Mouse (Mus musculus): Measurements from ENCODE around the gene Depp1.

DNA sequence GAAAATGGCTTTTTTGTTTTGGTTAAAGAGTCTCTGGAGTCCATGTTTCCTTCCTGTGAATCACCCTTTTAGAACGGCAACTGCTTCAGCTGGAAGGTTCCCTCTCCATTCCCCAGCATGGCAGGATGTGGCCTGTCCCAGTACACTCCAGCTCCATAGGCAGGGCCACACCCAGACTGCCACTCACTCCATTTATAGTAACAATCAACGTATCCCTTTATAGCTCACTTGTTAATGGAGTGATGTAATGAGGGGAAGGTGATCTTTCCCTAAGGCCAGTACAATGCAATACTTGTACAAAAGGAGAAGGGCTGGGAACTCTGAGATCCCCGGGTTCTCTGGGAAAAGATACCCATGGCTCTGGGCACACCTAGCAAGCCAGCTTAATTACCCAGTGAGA is 6.1 kb upstream of the Depp1 start:
- TF ChIP-seq CTCF (IDR thresholded peaks at IDR 0.05; ENCODE audit: low read depth) (no peak), EP300 (IDR thresholded peaks at IDR 0.05; ENCODE audit: low read depth) (peak; percentile 93)

Data from heart, postnatal 0 days (tissue).